Mouse (Mus musculus) olfactory bulb, adult 2 months (tissue): ENCODE data around the gene Slc22a15.

Source experiments
- CTCF ChIP-seq: fragments of 200-500 bp; IDR thresholded peaks from 2 replicates; pipeline ENCODE4 v1.5.1; 2012; ENCODE audit warnings: low read depth, mild to moderate bottlenecking, low read length, moderate library complexity; ENCODE audit not compliant: insufficient read depth
- POLR2A ChIP-seq: fragments of 200-500 bp; IDR thresholded peaks from 2 replicates; pipeline ENCODE4 v1.6.1; 2012; ENCODE audit warnings: mild to moderate bottlenecking, low read depth, low read length, moderate library complexity; ENCODE audit not compliant: insufficient read depth

GRCm38 (mm10) chr3:101939865-101940264, 15.6 kb upstream of the Slc22a15 start:
- TF ChIP-seq POLR2A, result no peak
- TF ChIP-seq CTCF, result no peak
